Mouse (Mus musculus) heart, adult 2 months (tissue): ENCODE results near the gene Ctsk.

ENCODE experiments used
- CTCF ChIP-seq: fragments of 200-600 bp; IDR thresholded peaks from 2 replicates; pipeline ENCODE4 v1.8.1; 2022; ENCODE audit warnings: antibody characterized with exemption, mild to moderate bottlenecking, moderate library complexity
- EP300 ChIP-seq: fragments of 200-500 bp; IDR thresholded peaks from 2 replicates; pipeline ENCODE4 v1.6.1; 2011; ENCODE audit warnings: low read depth, low read length, control low read depth; ENCODE audit not compliant: insufficient read depth

- no peak for TF ChIP-seq CTCF
- TF ChIP-seq EP300: 0 out of 2 replicates have a peak, but pooled peaks have one; percentile 20
Measured at GRCm38 (mm10) chr3:95529814-95530213, 30.8 kb downstream of the Ctsk start.
